Mouse (Mus musculus) olfactory bulb, adult 2 months (tissue): ENCODE measurements around the gene Tac2.

Source experiments
- CTCF ChIP-seq: fragments of 200-500 bp; IDR thresholded peaks from 2 replicates; pipeline ENCODE4 v1.5.1; 2012; ENCODE audit warnings: low read depth, mild to moderate bottlenecking, low read length, moderate library complexity; ENCODE audit not compliant: insufficient read depth
- POLR2A ChIP-seq: fragments of 200-500 bp; IDR thresholded peaks from 2 replicates; pipeline ENCODE4 v1.6.1; 2012; ENCODE audit warnings: mild to moderate bottlenecking, low read depth, low read length, moderate library complexity; ENCODE audit not compliant: insufficient read depth

GRCm38 (mm10) chr10:127763914-127764680 lies 39.8 kb downstream of the Tac2 start:
- no peak for TF ChIP-seq CTCF
- TF ChIP-seq POLR2A: no peak
